7 mouse cellular contexts compared by ENCODE assay signal in genomic region chr15:99449131-99449750, GRCm38 (mm10). TPM values are rescaled to one million over a fixed set of nuclear protein-coding genes. Genes with fewer than 3 reads are reported as not detected.
DNase-seq lines count a peak whose midpoint lies in the region; ATAC-seq lines count a peak whose summit lies in the region.

No protein-coding gene starts in this region.

- peak; percentile 29 for DNase-seq in Muller cell, postnatal 12 days (ENCODE audit: inconsistent ontology term)
- peak; percentile 41 for DNase-seq in embryonic facial prominence, embryonic 14.5 days (ENCODE audit: low spot score)
- DNase-seq in layer of hippocampus, postnatal 36 days = peak; percentile 55 to 68
- DNase-seq in natural killer cell, adult 2 months (ENCODE audit: low spot score in 2 of 2) = no peak

- no peaks in the 10 kb centered on the region for H3K9me3 ChIP-seq in embryonic facial prominence, embryonic 14.5 days (ENCODE audit: control insufficient read depth, low read length)
- no peaks in the 10 kb centered on the region for H3K9me3 ChIP-seq in heart, embryonic 15.5 days (replicated peaks)

- no peak overlapping the region for H3K4me2 ChIP-seq in embryonic facial prominence, embryonic 14.5 days (ENCODE audit: low read depth, low read length)
- peak overlapping the region; percentile 42 for H3K4me2 ChIP-seq in heart, embryonic 15.5 days

- H3K9ac ChIP-seq in embryonic facial prominence, embryonic 14.5 days (ENCODE audit: low read depth, low read length) = no peak overlapping the region
- H3K9ac ChIP-seq in heart, embryonic 15.5 days = peak overlapping the region; percentile 10; the same call in 1 of the 2 replicates

- WGBS in embryonic facial prominence, embryonic 14.5 days = 63% methylated on average over 9 of the region's 9 CpGs
- WGBS in heart, embryonic 15.5 days = 12% methylated on average over 9 of the region's 9 CpGs

- H3K4me1 ChIP-seq in embryonic facial prominence, embryonic 14.5 days (ENCODE audit: control insufficient read depth, insufficient read depth, low read length) = 0 out of 2 replicates have a peak, but pooled peaks cover 3% of the 10 kb centered on the region
- H3K4me1 ChIP-seq in heart, embryonic 15.5 days (replicated peaks) = peaks cover 50% of the 10 kb centered on the region

- no peak overlapping the region for H3K4me3 ChIP-seq in embryonic facial prominence, embryonic 14.5 days (ENCODE audit: low read depth, low read length)
- H3K4me3 ChIP-seq in heart, embryonic 15.5 days = peak overlapping the region; percentile 4; the same call in 1 of the 2 replicates

- peak; percentile 49 for ATAC-seq in CD4-positive, CD25-positive, alpha-beta regulatory T cell, adult 4 months
- ATAC-seq in embryonic facial prominence, embryonic 14.5 days (ENCODE audit: low read depth) = peak; percentile 54; the same call in 1 of the 2 replicates
- peak; percentile 86 for ATAC-seq in heart, embryonic 15.5 days (replicated peaks; ENCODE audit: insufficient number of reproducible peaks, insufficient read depth, low FRiP score, low read depth)
- peak; percentile 69 for ATAC-seq in megakaryocyte progenitor cell, adult 5-6 weeks (replicated peaks; ENCODE audit: poor library complexity)

- peaks cover 23% of the 10 kb centered on the region; the same call in 1 of the 2 replicates for H3K36me3 ChIP-seq in embryonic facial prominence, embryonic 14.5 days (ENCODE audit: control insufficient read depth, insufficient read depth, low read length)
- H3K36me3 ChIP-seq in heart, embryonic 15.5 days = no peaks in the 10 kb centered on the region

- H3K27ac ChIP-seq in embryonic facial prominence, embryonic 14.5 days (replicated peaks; ENCODE audit: low read depth, low read length) = peak overlapping the region; percentile 3; the same call in 1 of the 2 replicates
- H3K27ac ChIP-seq in heart, embryonic 15.5 days = peak overlapping the region; percentile 82

- H3K27me3 ChIP-seq in embryonic facial prominence, embryonic 14.5 days (replicated peaks; ENCODE audit: control insufficient read depth, insufficient read depth, low read length) = no peaks in the 10 kb centered on the region
- H3K27me3 ChIP-seq in heart, embryonic 15.5 days = no peaks in the 10 kb centered on the region

RNA-seq across cellular contexts. Expression of gene Nckap5l, which starts 8.3 kb away (rescaled TPM):
- polyA plus RNA-seq in CD4-positive, CD25-positive, alpha-beta regulatory T cell, adult 4 months (2017; shearing (Covaris generic)) = 1 to 10 TPM; 1.2 to 2.3 TPM
- 12.5 and 13.1 TPM in 2 replicates for polyA plus RNA-seq in embryonic facial prominence, embryonic 14.5 days (2014; fragmentation: Nextera tagmentation; extraction: Ambion mirVana)
- polyA plus RNA-seq in heart, embryonic 15.5 days (2015; fragmentation: Nextera tagmentation; extraction: Ambion mirVana) = 6.8 and 8.0 TPM in 2 replicates
- 10 to 100 TPM; 20.3 to 20.9 TPM for total RNA-seq in layer of hippocampus, postnatal 36 days (2021)
- total RNA-seq in megakaryocyte progenitor cell, adult 5-6 weeks (2015) = 4.0 and 9.7 TPM in 2 replicates
- 0.17 and 2.2 TPM in 2 replicates for total RNA-seq in megakaryocyte progenitor cell, adult 5-6 weeks (2017)

RNA-seq across cellular contexts. Expression of gene Bcdin3d, which starts 25.3 kb away (rescaled TPM):
- polyA plus RNA-seq in CD4-positive, CD25-positive, alpha-beta regulatory T cell, adult 4 months (2017; shearing (Covaris generic)) = 10 to 100 TPM; 27.9 to 41.0 TPM
- polyA plus RNA-seq in embryonic facial prominence, embryonic 14.5 days (2014; fragmentation: Nextera tagmentation; extraction: Ambion mirVana) = 10.8 and 12.9 TPM in 2 replicates
- 10.8 and 11.7 TPM in 2 replicates for polyA plus RNA-seq in heart, embryonic 15.5 days (2015; fragmentation: Nextera tagmentation; extraction: Ambion mirVana)
- 1 to 10 TPM; 3.9 to 5.0 TPM for total RNA-seq in layer of hippocampus, postnatal 36 days (2021)
- 3.9 and 5.6 TPM in 2 replicates for total RNA-seq in megakaryocyte progenitor cell, adult 5-6 weeks (2015)
- 3.7 and 6.2 TPM in 2 replicates for total RNA-seq in megakaryocyte progenitor cell, adult 5-6 weeks (2017)

RNA-seq across cellular contexts. Expression of gene Tmbim6, which starts 56.6 kb away (rescaled TPM):
- 1,000 to 10,000 TPM; 1,029 to 1,509 TPM for polyA plus RNA-seq in CD4-positive, CD25-positive, alpha-beta regulatory T cell, adult 4 months (2017; shearing (Covaris generic))
- 300 and 310 TPM in 2 replicates for polyA plus RNA-seq in embryonic facial prominence, embryonic 14.5 days (2014; fragmentation: Nextera tagmentation; extraction: Ambion mirVana)
- polyA plus RNA-seq in heart, embryonic 15.5 days (2015; fragmentation: Nextera tagmentation; extraction: Ambion mirVana) = 221 and 295 TPM in 2 replicates
- 100 to 1,000 TPM; 357 TPM for total RNA-seq in layer of hippocampus, postnatal 36 days (2021)
- total RNA-seq in megakaryocyte progenitor cell, adult 5-6 weeks (2015) = 381 and 438 TPM in 2 replicates
- total RNA-seq in megakaryocyte progenitor cell, adult 5-6 weeks (2017) = 164 and 187 TPM in 2 replicates

Comparison
In these comparisons a context has a peak if more than half of its experiments do, and no peak if none do; other contexts are left out.
1. DNase-seq: peak in Muller cell, postnatal 12 days (single experiment), embryonic facial prominence, embryonic 14.5 days (single experiment) and layer of hippocampus, postnatal 36 days (2 of 2); none in natural killer cell, adult 2 months (0 of 2).
2. Peak in every context shown above with its lines, with median percentiles within 50 percentile points of each other: ATAC-seq.